Comparison of ENCODE assay signal across 8 mouse cellular contexts in genomic region chr8:109706874-109707237, GRCm38 (mm10). TPM values are rescaled to one million over a fixed set of nuclear protein-coding genes. Genes with fewer than 3 reads are reported as not detected.
DNase-seq lines count a peak whose midpoint lies in the region; ATAC-seq and TF ChIP-seq lines count a peak whose summit lies in the region.

No protein-coding gene starts in this region.

- peak overlapping the region; percentile 96; the same call in 1 of the 2 replicates for H3K9ac ChIP-seq in embryonic facial prominence, embryonic 12.5 days
- H3K9ac ChIP-seq in limb, embryonic 15.5 days, result no peak overlapping the region
- peak overlapping the region; percentile 92; the same call in 1 of the 2 replicates for H3K9ac ChIP-seq in midbrain, postnatal 0 days (replicated peaks; ENCODE audit: low read length, poor library complexity, severe bottlenecking)

- H3K9me3 ChIP-seq in embryonic facial prominence, embryonic 12.5 days, result no peaks in the 10 kb centered on the region
- no peaks in the 10 kb centered on the region for H3K9me3 ChIP-seq in limb, embryonic 15.5 days
- no peaks in the 10 kb centered on the region for H3K9me3 ChIP-seq in midbrain, postnatal 0 days (ENCODE audit: low read length)

- peak overlapping the region; percentile 93 for H3K4me3 ChIP-seq in embryonic facial prominence, embryonic 12.5 days
- peak overlapping the region; percentile 97 for H3K4me3 ChIP-seq in limb, embryonic 15.5 days
- peak overlapping the region; percentile 81 for H3K4me3 ChIP-seq in midbrain, postnatal 0 days (ENCODE audit: low read depth, low read length)

- peak; percentile 73 for DNase-seq in 416B (ENCODE audit: low read depth)
- DNase-seq in adrenal gland, postnatal 14 days, result peak; percentile 87
- peak; percentile 53 to 60 for DNase-seq in heart, adult 9 months (ENCODE audit: low spot score in 2 of 2)
- DNase-seq in kidney, adult 9 months, result peak; percentile 90
- peak; percentile 78 for DNase-seq in midbrain, postnatal 0 days (ENCODE audit: low spot score)
- DNase-seq in spleen, postnatal 10 days (ENCODE audit: low spot score in 2 of 2), result peak; percentile 84 to 94

- no peak overlapping the region for H3K27ac ChIP-seq in embryonic facial prominence, embryonic 12.5 days
- H3K27ac ChIP-seq in limb, embryonic 15.5 days, result no peak overlapping the region
- no peak overlapping the region for H3K27ac ChIP-seq in midbrain, postnatal 0 days (ENCODE audit: low read depth, low read length)

- peak; percentile 87 for TF ChIP-seq CTCF in midbrain, postnatal 0 days (IDR thresholded peaks at IDR 0.05)

- H3K4me1 ChIP-seq in embryonic facial prominence, embryonic 12.5 days, result peaks cover 29% of the 10 kb centered on the region
- peaks cover 20% of the 10 kb centered on the region for H3K4me1 ChIP-seq in limb, embryonic 15.5 days
- H3K4me1 ChIP-seq in midbrain, postnatal 0 days (ENCODE audit: insufficient read depth, low read length), result no peaks in the 10 kb centered on the region

- 0 out of 2 replicates have a peak, but pooled peaks have one; percentile 35 for ATAC-seq in embryonic facial prominence, embryonic 12.5 days (ENCODE audit: insufficient number of reproducible peaks, insufficient read depth, low FRiP score, low TSS enrichment)
- ATAC-seq in limb, embryonic 15.5 days (ENCODE audit: insufficient number of reproducible peaks, low FRiP score, low TSS enrichment, low read depth), result no peak
- ATAC-seq in midbrain, postnatal 0 days (ENCODE audit: low FRiP score), result peak; percentile 32; the same call in 1 of the 2 replicates

- WGBS in embryonic facial prominence, embryonic 12.5 days, result 21% methylated on average over 2 of the region's 2 CpGs
- WGBS in limb, embryonic 15.5 days, result 5% methylated on average over 2 of the region's 2 CpGs
- WGBS in midbrain, postnatal 0 days, result 23% methylated on average over 2 of the region's 2 CpGs

- peak overlapping the region; percentile 87 for H3K4me2 ChIP-seq in embryonic facial prominence, embryonic 12.5 days (replicated peaks)
- H3K4me2 ChIP-seq in limb, embryonic 15.5 days, result peak overlapping the region; percentile 85
- peak overlapping the region; percentile 78 for H3K4me2 ChIP-seq in midbrain, postnatal 0 days (ENCODE audit: low read depth, low read length, poor library complexity, severe bottlenecking)

- H3K36me3 ChIP-seq in embryonic facial prominence, embryonic 12.5 days, result peaks cover 40% of the 10 kb centered on the region
- H3K36me3 ChIP-seq in limb, embryonic 15.5 days, result peaks cover 34% of the 10 kb centered on the region
- peaks cover 34% of the 10 kb centered on the region for H3K36me3 ChIP-seq in midbrain, postnatal 0 days (ENCODE audit: insufficient read depth, low read length)

- H3K27me3 ChIP-seq in embryonic facial prominence, embryonic 12.5 days, result no peaks in the 10 kb centered on the region
- H3K27me3 ChIP-seq in limb, embryonic 15.5 days, result no peaks in the 10 kb centered on the region
- 0 out of 2 replicates have a peak, but pooled peaks cover 2% of the 10 kb centered on the region for H3K27me3 ChIP-seq in midbrain, postnatal 0 days (ENCODE audit: insufficient read depth, low read length)

RNA-seq across cellular contexts. Expression of gene Zfp821, which starts 1.5 kb away (rescaled TPM):
- 10.9 and 13.4 TPM in 2 replicates for total RNA-seq in adrenal gland, postnatal 14 days (2021)
- polyA plus RNA-seq in embryonic facial prominence, embryonic 12.5 days (2016; fragmentation: Nextera tagmentation; extraction: Ambion mirVana), result 58.2 and 60.6 TPM in 2 replicates
- 20.9 and 23.7 TPM in 2 replicates for polyA plus RNA-seq in limb, embryonic 15.5 days (2015; fragmentation: Nextera tagmentation; extraction: Ambion mirVana)
- 68.2 and 72.9 TPM in 2 replicates for total RNA-seq in midbrain, postnatal 0 days (2014; rRNA removed)
- polyA plus RNA-seq in midbrain, postnatal 0 days (2015; fragmentation: Nextera tagmentation; extraction: Ambion mirVana), result 54.3 and 58.7 TPM in 2 replicates

RNA-seq across cellular contexts. Expression of gene Ist1, which starts 13.8 kb away (rescaled TPM):
- 75.4 and 85.1 TPM in 2 replicates for total RNA-seq in adrenal gland, postnatal 14 days (2021)
- 157 and 165 TPM in 2 replicates for polyA plus RNA-seq in embryonic facial prominence, embryonic 12.5 days (2016; fragmentation: Nextera tagmentation; extraction: Ambion mirVana)
- polyA plus RNA-seq in limb, embryonic 15.5 days (2015; fragmentation: Nextera tagmentation; extraction: Ambion mirVana), result 145 and 153 TPM in 2 replicates
- 96.1 and 107 TPM in 2 replicates for total RNA-seq in midbrain, postnatal 0 days (2014; rRNA removed)
- 109 and 110 TPM in 2 replicates for polyA plus RNA-seq in midbrain, postnatal 0 days (2015; fragmentation: Nextera tagmentation; extraction: Ambion mirVana)

RNA-seq across cellular contexts. Expression of gene Atxn1l, which starts 30.7 kb away (rescaled TPM):
- 41.2 and 47.6 TPM in 2 replicates for total RNA-seq in adrenal gland, postnatal 14 days (2021)
- polyA plus RNA-seq in embryonic facial prominence, embryonic 12.5 days (2016; fragmentation: Nextera tagmentation; extraction: Ambion mirVana), result 9.3 and 9.6 TPM in 2 replicates
- polyA plus RNA-seq in limb, embryonic 15.5 days (2015; fragmentation: Nextera tagmentation; extraction: Ambion mirVana), result 6.4 and 7.6 TPM in 2 replicates
- 12.4 and 16.9 TPM in 2 replicates for total RNA-seq in midbrain, postnatal 0 days (2014; rRNA removed)
- 1.8 and 3.9 TPM in 2 replicates for polyA plus RNA-seq in midbrain, postnatal 0 days (2015; fragmentation: Nextera tagmentation; extraction: Ambion mirVana)
